Mouse (Mus musculus) embryonic facial prominence, embryonic 13.5 days (tissue): ENCODE results near the gene Gm10295. TPM values are rescaled to one million over a fixed set of nuclear protein-coding genes. Genes with fewer than 3 reads are reported as not detected.

Experiments
- ATAC-seq: fragments of 200-750 bp; cut with Nextera tagmentation; 2 replicates; pipeline ENCODE4 v1.8.0; 2017; ENCODE audit warnings: low read depth; ENCODE audit not compliant: insufficient number of reproducible peaks, insufficient read depth, low FRiP score, low TSS enrichment
- H3K27ac ChIP-seq: fragments of 300-500 bp; sonication (generic); 2 replicates; pipeline ENCODE4 v1.5.1; 2015; ENCODE audit warnings: moderate library complexity, mild to moderate bottlenecking, inconsistent platforms
- H3K27me3 ChIP-seq: fragments of 300-500 bp; sonication (generic); 2 replicates; pipeline ENCODE4 v1.6.1; 2015; ENCODE audit warnings: mild to moderate bottlenecking, inconsistent platforms
- H3K36me3 ChIP-seq: fragments of 300-500 bp; sonication (generic); 2 replicates; pipeline ENCODE4 v1.6.1; 2015; ENCODE audit warnings: mild to moderate bottlenecking, inconsistent platforms
- H3K4me1 ChIP-seq: fragments of 300-500 bp; sonication (generic); 2 replicates; pipeline ENCODE4 v1.6.1; 2015; ENCODE audit warnings: inconsistent platforms
- H3K4me2 ChIP-seq: fragments of 300-500 bp; sonication (generic); 2 replicates; pipeline ENCODE4 v1.6.1; 2015; ENCODE audit warnings: moderate library complexity, mild to moderate bottlenecking, inconsistent platforms
- H3K4me3 ChIP-seq: fragments of 300-500 bp; sonication (generic); 2 replicates; pipeline ENCODE4 v1.5.1; 2015; ENCODE audit warnings: mild to moderate bottlenecking, inconsistent platforms
- H3K9ac ChIP-seq: fragments of 300-500 bp; sonication (generic); 2 replicates; pipeline ENCODE4 v1.6.1; 2015; ENCODE audit warnings: mild to moderate bottlenecking, inconsistent platforms
- H3K9me3 ChIP-seq: fragments of 300-500 bp; sonication (generic); 2 replicates; pipeline ENCODE4 v1.6.1; 2016; ENCODE audit warnings: inconsistent platforms
- WGBS: fragments of 180-500 bp; shearing (Covaris S2); methylation state at CpG from one replicate; pipeline ENCODE4 v1.1.7; 2015; ENCODE audit warnings: mixed read lengths; 5-methylcytosine and 5-hydroxymethylcytosine counted together
- polyA plus RNA-seq: library from polyadenylated mRNA; unstranded; fragments of >200 nt; fragmentation: Nextera tagmentation; extraction: Ambion mirVana; gene quantifications from 2 replicates; pipeline ENCODE4 v1.2.1, GENCODE M21; 2015

The Gm10295 gene
- polyA plus RNA-seq, 1 experiment from 2014 or later, result not detected

- H3K4me2 ChIP-seq, result no peak overlapping the region
- H3K27me3 ChIP-seq, result peaks cover 19% of the 10 kb centered on the region
- no peak overlapping the region for H3K4me3 ChIP-seq
- H3K9me3 ChIP-seq, result no peaks in the 10 kb centered on the region
- no peak overlapping the region for H3K27ac ChIP-seq
- H3K9ac ChIP-seq, result no peak overlapping the region
- 16% methylated on average over 18 of the region's 18 CpGs for WGBS
- no peaks in the 10 kb centered on the region for H3K36me3 ChIP-seq
- ATAC-seq, result no peak
- H3K4me1 ChIP-seq, result peaks cover 26% of the 10 kb centered on the region
Measured at GRCm38 (mm10) chr7:71379826-71380825, 28.8 kb upstream of the Gm10295 start.

- H3K27me3 ChIP-seq, result peaks cover 16% of the 10 kb centered on the region
- ATAC-seq, result 0 out of 2 replicates have a peak, but pooled peaks have one; percentile 56
- 62% methylated on average over 18 of the region's 18 CpGs for WGBS
- H3K9ac ChIP-seq, result no peak overlapping the region
- H3K4me2 ChIP-seq, result no peak overlapping the region
- H3K4me1 ChIP-seq, result peaks cover 22% of the 10 kb centered on the region
- H3K9me3 ChIP-seq, result no peaks in the 10 kb centered on the region
- no peak overlapping the region for H3K4me3 ChIP-seq
- no peak overlapping the region for H3K27ac ChIP-seq
- H3K36me3 ChIP-seq, result no peaks in the 10 kb centered on the region
Measured at GRCm38 (mm10) chr7:71378812-71379760, 27.8 kb upstream of the Gm10295 start.

- Histone ChIP-seq H3K4me2 (no peak overlapping the region), H3K9me3 (no peaks in the 10 kb centered on the region), H3K4me1 (peaks cover 14% of the 10 kb centered on the region), H3K4me3 (no peak overlapping the region), H3K36me3 (no peaks in the 10 kb centered on the region), H3K27me3 (peaks cover 20% of the 10 kb centered on the region), H3K27ac (no peak overlapping the region), H3K9ac (no peak overlapping the region)
- ATAC-seq, result no peak
- 68% methylated on average over 6 of the region's 6 CpGs for WGBS
Measured at GRCm38 (mm10) chr7:71377983-71378382, 26.7 kb upstream of the Gm10295 start.

GRCm38 (mm10) chr7:71374059-71374458, 22.8 kb upstream of the Gm10295 start:
- Histone ChIP-seq H3K9me3 (no peaks in the 10 kb centered on the region), H3K4me3 (no peak overlapping the region), H3K27me3 (0 out of 2 replicates have a peak, but pooled peaks cover 4% of the 10 kb centered on the region), H3K4me1 (peaks cover 5% of the 10 kb centered on the region; the same call in 1 of the 2 replicates), H3K36me3 (no peaks in the 10 kb centered on the region), H3K4me2 (no peak overlapping the region), H3K27ac (no peak overlapping the region), H3K9ac (no peak overlapping the region)
- 35% methylated on average over 5 of the region's 5 CpGs for WGBS
- ATAC-seq, result no peak

GRCm38 (mm10) chr7:71371916-71372315, 20.6 kb upstream of the Gm10295 start:
- 26% methylated on average over 2 of the region's 2 CpGs for WGBS
- peaks cover 5% of the 10 kb centered on the region; the same call in 1 of the 2 replicates for H3K4me1 ChIP-seq
- 0 out of 2 replicates have a peak, but pooled peaks cover 4% of the 10 kb centered on the region for H3K27me3 ChIP-seq
- no peak overlapping the region for H3K4me3 ChIP-seq
- no peaks in the 10 kb centered on the region for H3K9me3 ChIP-seq
- H3K9ac ChIP-seq, result no peak overlapping the region
- H3K36me3 ChIP-seq, result no peaks in the 10 kb centered on the region
- no peak overlapping the region for H3K27ac ChIP-seq
- H3K4me2 ChIP-seq, result no peak overlapping the region
- ATAC-seq, result no peak

GRCm38 (mm10) chr7:71370746-71371145, 19.5 kb upstream of the Gm10295 start:
- H3K27ac ChIP-seq, result no peak overlapping the region; the same call in 1 of the 2 replicates
- H3K9ac ChIP-seq, result no peak overlapping the region
- no peaks in the 10 kb centered on the region for H3K36me3 ChIP-seq
- no peak for ATAC-seq
- H3K27me3 ChIP-seq, result 0 out of 2 replicates have a peak, but pooled peaks cover 4% of the 10 kb centered on the region
- H3K4me1 ChIP-seq, result peaks cover 5% of the 10 kb centered on the region; the same call in 1 of the 2 replicates
- H3K9me3 ChIP-seq, result no peaks in the 10 kb centered on the region
- no peak overlapping the region for H3K4me2 ChIP-seq
- no peak overlapping the region for H3K4me3 ChIP-seq
- WGBS, result 37% methylated on average over 2 of the region's 2 CpGs

GRCm38 (mm10) chr7:71370128-71370527, 18.8 kb upstream of the Gm10295 start:
- Histone ChIP-seq H3K27me3 (0 out of 2 replicates have a peak, but pooled peaks cover 4% of the 10 kb centered on the region), H3K4me2 (no peak overlapping the region), H3K9ac (no peak overlapping the region), H3K9me3 (no peaks in the 10 kb centered on the region), H3K36me3 (no peaks in the 10 kb centered on the region), H3K27ac (no peak overlapping the region), H3K4me3 (no peak overlapping the region), H3K4me1 (peaks cover 5% of the 10 kb centered on the region; the same call in 1 of the 2 replicates)
- 82% methylated on average over 3 of the region's 3 CpGs for WGBS
- no peak for ATAC-seq

- Histone ChIP-seq H3K36me3 (no peaks in the 10 kb centered on the region), H3K9me3 (no peaks in the 10 kb centered on the region), H3K4me3 (no peak overlapping the region), H3K4me2 (no peak overlapping the region), H3K27ac (no peak overlapping the region), H3K27me3 (0 out of 2 replicates have a peak, but pooled peaks cover 4% of the 10 kb centered on the region), H3K9ac (no peak overlapping the region), H3K4me1 (peaks cover 5% of the 10 kb centered on the region; the same call in 1 of the 2 replicates)
- no peak for ATAC-seq
- WGBS, result 81% methylated on average over 13 of the region's 13 CpGs
Measured at GRCm38 (mm10) chr7:71368543-71369181, 17.4 kb upstream of the Gm10295 start.

GRCm38 (mm10) chr7:71355596-71355995, 4.3 kb upstream of the Gm10295 start:
- Histone ChIP-seq H3K9ac (no peak overlapping the region), H3K9me3 (no peaks in the 10 kb centered on the region), H3K4me3 (no peak overlapping the region), H3K27ac (no peak overlapping the region), H3K4me1 (no peaks in the 10 kb centered on the region), H3K4me2 (no peak overlapping the region), H3K27me3 (peaks cover 5% of the 10 kb centered on the region), H3K36me3 (no peaks in the 10 kb centered on the region)
- WGBS, result 80% methylated on average over 5 of the region's 5 CpGs
- no peak for ATAC-seq

GRCm38 (mm10) chr7:71348922-71349321, 2.4 kb downstream of the Gm10295 start:
- no peak for ATAC-seq
- no peak overlapping the region for H3K4me3 ChIP-seq
- H3K9me3 ChIP-seq, result no peaks in the 10 kb centered on the region
- peaks cover 5% of the 10 kb centered on the region for H3K27me3 ChIP-seq
- no peak overlapping the region for H3K27ac ChIP-seq
- 77% methylated on average over 9 of the region's 9 CpGs for WGBS
- no peaks in the 10 kb centered on the region for H3K4me1 ChIP-seq
- no peak overlapping the region for H3K4me2 ChIP-seq
- H3K9ac ChIP-seq, result no peak overlapping the region
- no peaks in the 10 kb centered on the region for H3K36me3 ChIP-seq
